Mouse (Mus musculus): ENCODE measurements around the gene Atp6v1g1. TPM values are rescaled to one million over a fixed set of nuclear protein-coding genes. Genes with fewer than 3 reads are reported as not detected.

The Atp6v1g1 gene
- polyA plus RNA-seq, 1 experiment: 16.2 TPM

DNA sequence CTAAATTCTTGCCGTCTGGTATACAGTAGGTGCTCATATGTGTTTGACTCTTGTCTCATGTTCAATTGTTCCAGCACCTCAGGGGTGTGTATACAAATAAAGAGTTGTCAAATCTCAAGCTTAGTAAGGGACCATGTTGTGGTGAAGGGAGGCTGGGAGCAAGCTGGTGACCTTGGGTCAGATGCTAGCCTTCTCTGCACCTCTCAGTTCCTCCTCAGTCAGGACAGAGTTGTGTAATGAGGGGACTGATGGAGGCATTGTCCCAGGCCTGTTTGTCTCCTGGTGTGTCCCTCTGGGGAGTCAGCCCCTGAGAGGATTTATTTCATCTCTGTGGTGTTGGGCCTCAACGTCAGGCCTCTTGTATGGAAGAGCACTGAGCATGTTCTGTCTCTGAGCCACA lies 41.7 kb downstream of the Atp6v1g1 start:
- no peak overlapping the region for H3K4me3 ChIP-seq (replicated peaks)
- no peak for TF ChIP-seq TAL1 (IDR thresholded peaks at IDR 0.05; ENCODE audit: low read length)
- no peak for TF ChIP-seq GATA1 (IDR thresholded peaks at IDR 0.05; ENCODE audit: low read length)
- no peaks in the 10 kb centered on the region for H3K9me3 ChIP-seq (ENCODE audit: control insufficient read depth, low read length)
- no peaks in the 10 kb centered on the region for H3K27me3 ChIP-seq (ENCODE audit: control insufficient read depth)
- peaks cover 6% of the 10 kb centered on the region; the same call in 1 of the 2 replicates for H3K36me3 ChIP-seq (ENCODE audit: control insufficient read depth)
- H3K4me1 ChIP-seq (ENCODE audit: control insufficient read depth): no peaks in the 10 kb centered on the region

DNA sequence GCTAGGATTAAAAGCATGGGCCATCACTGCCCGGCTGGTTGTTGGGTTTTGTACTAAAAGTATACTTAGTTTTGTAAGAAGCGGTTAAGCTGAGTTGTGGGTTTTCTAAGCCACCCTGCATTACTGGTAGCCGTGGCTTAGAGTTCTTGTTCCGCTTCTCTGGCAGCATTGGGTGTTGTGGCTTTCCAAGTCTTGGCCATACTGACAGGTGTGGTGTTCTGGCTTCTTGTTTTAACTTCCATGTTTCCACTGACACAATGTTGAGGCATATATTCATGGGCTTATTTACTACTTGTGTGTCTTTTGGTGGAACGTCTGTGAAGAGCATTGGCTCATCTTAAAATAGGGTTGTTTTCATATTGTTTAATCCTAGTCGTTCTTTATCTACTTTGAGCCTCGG lies 45.4 kb downstream of the Atp6v1g1 start:
- TF ChIP-seq TAL1 (IDR thresholded peaks at IDR 0.05; ENCODE audit: low read length): no peak
- TF ChIP-seq GATA1 (IDR thresholded peaks at IDR 0.05; ENCODE audit: low read length): no peak

DNA sequence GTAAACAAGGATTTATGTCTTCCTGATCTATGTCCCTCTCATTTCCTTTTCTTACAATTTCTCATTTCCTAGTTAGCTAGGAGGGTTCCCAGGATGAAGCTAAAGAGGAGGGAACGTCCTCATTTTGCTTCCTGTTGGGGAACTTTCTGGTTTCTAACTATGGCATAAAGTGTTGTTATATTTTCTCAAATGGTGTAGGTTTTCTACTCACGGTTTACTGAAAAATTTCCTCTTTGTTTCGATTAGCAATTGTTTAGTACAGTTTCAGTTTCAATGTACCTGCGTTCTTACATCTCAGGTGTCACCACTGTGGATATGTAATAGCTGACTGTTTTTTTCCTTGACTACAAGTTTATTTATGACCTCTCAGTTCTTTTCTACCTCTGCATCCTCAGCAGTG lies 46.0 kb downstream of the Atp6v1g1 start:
- H3K4me1 ChIP-seq (ENCODE audit: control insufficient read depth): no peaks in the 10 kb centered on the region
- no peak for TF ChIP-seq GATA1 (IDR thresholded peaks at IDR 0.05; ENCODE audit: low read length)
- TF ChIP-seq TAL1 (IDR thresholded peaks at IDR 0.05; ENCODE audit: low read length): no peak

More for the DNA sequence above, 45.4 kb downstream of the Atp6v1g1 start:
- Histone ChIP-seq H3K27me3 (ENCODE audit: control insufficient read depth) (no peaks in the 10 kb centered on the region), H3K36me3 (ENCODE audit: control insufficient read depth) (no peaks in the 10 kb centered on the region), H3K4me3 (replicated peaks) (no peak overlapping the region), H3K4me1 (ENCODE audit: control insufficient read depth) (no peaks in the 10 kb centered on the region), H3K9me3 (ENCODE audit: control insufficient read depth, low read length) (no peaks in the 10 kb centered on the region)

DNA sequence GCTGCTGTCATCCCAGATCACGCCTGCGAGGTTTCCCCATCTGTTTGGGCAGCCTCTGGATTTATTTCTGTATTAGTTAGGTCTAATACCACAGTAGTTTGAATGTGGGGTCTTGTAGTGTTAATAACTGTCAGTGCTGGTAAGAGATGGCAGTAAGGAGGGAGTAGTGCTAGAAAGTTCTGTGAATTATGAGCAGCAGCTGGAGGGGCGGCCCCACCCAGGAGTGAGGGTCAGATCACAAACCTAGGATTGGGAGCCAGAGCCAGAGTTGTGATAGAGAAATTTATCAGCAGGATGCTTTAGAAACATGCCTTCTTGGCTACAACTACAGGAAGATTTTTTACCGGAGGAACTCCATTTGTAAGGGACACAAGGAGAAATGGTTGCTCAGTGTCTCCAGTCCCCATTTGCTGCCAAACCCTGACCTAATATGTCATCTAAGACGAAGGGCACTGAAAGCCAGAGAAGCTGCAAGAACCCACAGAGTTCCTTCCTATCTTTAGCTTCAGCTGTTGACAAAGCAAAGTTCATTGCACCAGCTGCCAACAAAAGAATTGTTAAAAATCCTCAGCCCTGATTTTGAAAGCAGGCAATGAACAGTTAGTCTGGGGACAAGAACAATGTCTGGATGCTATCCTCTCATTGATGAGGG lies 50.0 kb downstream of the Atp6v1g1 start:
- no peak for TF ChIP-seq GATA1 (IDR thresholded peaks at IDR 0.05; ENCODE audit: low read length)
- TF ChIP-seq TAL1 (IDR thresholded peaks at IDR 0.05; ENCODE audit: low read length): no peak
- Histone ChIP-seq H3K9me3 (ENCODE audit: control insufficient read depth, low read length) (no peaks in the 10 kb centered on the region), H3K4me1 (ENCODE audit: control insufficient read depth) (no peaks in the 10 kb centered on the region), H3K36me3 (ENCODE audit: control insufficient read depth) (no peaks in the 10 kb centered on the region), H3K4me3 (replicated peaks) (no peak overlapping the region), H3K27me3 (ENCODE audit: control insufficient read depth) (no peaks in the 10 kb centered on the region)

More for the DNA sequence above, 46.0 kb downstream of the Atp6v1g1 start:
- no peak overlapping the region for H3K4me3 ChIP-seq (replicated peaks)
- no peaks in the 10 kb centered on the region for H3K27me3 ChIP-seq (ENCODE audit: control insufficient read depth)
- H3K9me3 ChIP-seq (ENCODE audit: control insufficient read depth, low read length): no peaks in the 10 kb centered on the region
- no peaks in the 10 kb centered on the region for H3K36me3 ChIP-seq (ENCODE audit: control insufficient read depth)

DNA sequence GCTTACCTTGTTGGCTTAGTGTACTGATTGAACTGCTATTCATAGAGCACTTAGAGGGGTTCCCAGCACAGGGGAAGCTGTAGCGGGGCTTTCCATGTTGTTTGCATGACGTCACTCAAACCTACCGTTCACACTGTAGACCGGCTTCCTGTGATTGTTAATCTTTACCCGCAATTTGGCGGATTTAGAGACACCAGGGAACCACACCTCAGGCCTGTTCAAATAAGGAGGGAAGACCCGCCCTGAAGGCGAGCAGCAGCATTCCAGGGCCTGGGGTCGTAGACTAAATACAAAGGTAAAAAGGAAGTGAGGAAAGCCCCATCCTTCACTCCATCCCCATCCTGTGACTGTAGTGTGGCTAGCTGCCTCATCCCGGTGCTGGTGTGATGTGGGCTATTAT lies 50.7 kb downstream of the Atp6v1g1 start:
- no peaks in the 10 kb centered on the region for H3K36me3 ChIP-seq (ENCODE audit: control insufficient read depth)
- no peak overlapping the region for H3K4me3 ChIP-seq (replicated peaks)
- no peaks in the 10 kb centered on the region for H3K27me3 ChIP-seq (ENCODE audit: control insufficient read depth)
- TF ChIP-seq GATA1 (IDR thresholded peaks at IDR 0.05; ENCODE audit: low read length): no peak
- TF ChIP-seq TAL1 (IDR thresholded peaks at IDR 0.05; ENCODE audit: low read length): no peak
- no peaks in the 10 kb centered on the region for H3K9me3 ChIP-seq (ENCODE audit: control insufficient read depth, low read length)
- H3K4me1 ChIP-seq (ENCODE audit: control insufficient read depth): no peaks in the 10 kb centered on the region

DNA sequence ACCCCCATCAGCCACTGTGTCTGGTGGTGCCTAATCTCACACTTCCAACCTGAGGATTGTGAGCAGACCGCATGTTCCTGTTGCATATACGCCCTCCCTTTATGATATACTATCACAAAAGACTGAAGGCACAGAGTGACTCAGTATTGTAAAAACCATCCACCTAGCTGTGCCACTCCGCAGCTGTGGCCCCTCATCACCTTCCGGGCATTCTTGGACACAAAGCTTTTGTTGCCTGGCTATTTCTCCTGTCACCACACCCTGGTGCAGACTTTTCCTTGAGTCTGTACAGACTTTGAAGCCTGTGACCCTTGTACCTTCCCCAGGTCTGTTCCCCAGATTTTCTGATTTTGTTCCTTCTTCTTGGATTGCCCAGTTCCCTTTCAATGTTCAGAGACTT lies 51.4 kb downstream of the Atp6v1g1 start:
- TF ChIP-seq GATA1 (IDR thresholded peaks at IDR 0.05; ENCODE audit: low read length) (no peak), TAL1 (IDR thresholded peaks at IDR 0.05; ENCODE audit: low read length) (no peak)
- Histone ChIP-seq H3K27me3 (ENCODE audit: control insufficient read depth) (no peaks in the 10 kb centered on the region), H3K4me1 (ENCODE audit: control insufficient read depth) (no peaks in the 10 kb centered on the region), H3K9me3 (ENCODE audit: control insufficient read depth, low read length) (no peaks in the 10 kb centered on the region), H3K4me3 (replicated peaks) (no peak overlapping the region), H3K36me3 (ENCODE audit: control insufficient read depth) (no peaks in the 10 kb centered on the region)

Other genes with a start within 250 kb of the Atp6v1g1 start
- gene Orm1, start 200.2 kb upstream of the Atp6v1g1 start, polyA plus RNA-seq (2012): not detected in 2 replicates
- not detected in 2 replicates for gene Orm3, start 188.6 kb upstream of the Atp6v1g1 start, polyA plus RNA-seq (2012)
- not detected in 2 replicates for gene Orm2, start 182.3 kb upstream of the Atp6v1g1 start, polyA plus RNA-seq (2012)
- 1.3 and 1.6 TPM in 2 replicates for gene Akna, start 141.4 kb upstream of the Atp6v1g1 start, polyA plus RNA-seq (2012)
- 0.02 and 0.04 TPM in 2 replicates for gene Whrn, start 48.8 kb upstream of the Atp6v1g1 start, polyA plus RNA-seq (2012)
- 0.04 and 0.12 TPM in 2 replicates for gene Tmem268, start 14.0 kb downstream of the Atp6v1g1 start, polyA plus RNA-seq (2012)
- not detected in 2 replicates for gene Gm11213, start 60.5 kb downstream of the Atp6v1g1 start, polyA plus RNA-seq (2012)
- not detected in 2 replicates for gene Tex48, start 77.7 kb downstream of the Atp6v1g1 start, polyA plus RNA-seq (2012)
- not detected in 2 replicates for gene Gm11214, start 118.6 kb downstream of the Atp6v1g1 start, polyA plus RNA-seq (2012)
- 0.02 TPM in 1 of 2 replicates, not detected in the other for gene Tnfsf15, start 200.3 kb downstream of the Atp6v1g1 start, polyA plus RNA-seq (2012)